Mouse (Mus musculus) spleen, postnatal 14 days (tissue): ENCODE data around the gene Mettl16.

Experiments used
- DNase-seq, 2 experiments: peaks; one replicate each; pipeline ENCODE4 v3.0.0; 2021 to 2022; ENCODE audit warnings: low spot score in 2 of 2

The Mettl16 gene

DNA sequence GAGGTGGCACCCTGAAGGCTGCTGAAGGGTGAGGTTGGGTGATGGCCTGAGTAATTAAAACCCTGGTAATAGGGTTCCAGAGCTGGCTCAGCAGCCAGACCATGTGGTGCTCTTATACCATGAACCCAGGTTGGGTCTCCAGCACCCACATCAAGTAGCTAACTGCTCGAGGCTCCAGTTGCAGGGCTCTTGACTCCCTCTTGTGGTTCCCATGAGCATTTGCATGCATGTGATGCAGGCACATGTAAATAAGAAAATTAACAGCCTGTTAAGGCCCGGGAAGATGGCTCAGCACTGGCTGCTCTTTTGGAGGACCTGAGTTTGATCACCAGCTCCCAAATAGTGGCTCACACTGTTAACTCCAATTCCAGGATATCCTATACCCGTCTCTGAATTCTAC, 75.2 kb downstream of the Mettl16 start:
- no peak for DNase-seq

DNA sequence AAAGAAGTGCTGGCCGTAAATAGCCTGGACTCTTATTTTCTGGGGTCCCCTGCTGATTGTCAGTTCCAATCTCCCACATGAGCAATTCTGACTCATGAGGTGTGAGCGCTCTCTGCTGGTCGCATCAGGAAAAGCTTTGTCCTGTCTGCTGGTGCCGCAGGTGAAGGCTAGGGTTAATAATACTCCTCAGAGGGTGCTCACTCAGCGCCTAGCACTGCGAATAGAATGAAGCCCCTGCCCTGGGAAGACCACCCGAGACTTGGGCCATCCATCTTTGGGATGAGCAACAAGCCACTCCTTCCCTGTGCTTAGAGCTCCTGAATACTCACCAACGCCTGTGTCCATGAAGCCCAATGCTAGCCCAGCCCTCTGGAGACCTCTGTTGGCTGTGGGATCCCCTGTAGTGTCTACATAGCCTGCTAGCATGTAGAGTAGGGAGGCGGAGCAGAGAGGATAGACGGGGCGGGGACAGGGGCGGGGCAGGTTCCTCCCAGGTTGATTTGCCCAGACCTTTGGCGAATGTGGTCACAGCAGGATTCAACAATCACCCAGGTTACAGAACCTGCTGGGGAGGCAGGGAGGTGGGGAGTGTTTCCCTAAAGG, 77.4 kb downstream of the Mettl16 start:
- peak; percentile 68 to 83 for DNase-seq

DNA sequence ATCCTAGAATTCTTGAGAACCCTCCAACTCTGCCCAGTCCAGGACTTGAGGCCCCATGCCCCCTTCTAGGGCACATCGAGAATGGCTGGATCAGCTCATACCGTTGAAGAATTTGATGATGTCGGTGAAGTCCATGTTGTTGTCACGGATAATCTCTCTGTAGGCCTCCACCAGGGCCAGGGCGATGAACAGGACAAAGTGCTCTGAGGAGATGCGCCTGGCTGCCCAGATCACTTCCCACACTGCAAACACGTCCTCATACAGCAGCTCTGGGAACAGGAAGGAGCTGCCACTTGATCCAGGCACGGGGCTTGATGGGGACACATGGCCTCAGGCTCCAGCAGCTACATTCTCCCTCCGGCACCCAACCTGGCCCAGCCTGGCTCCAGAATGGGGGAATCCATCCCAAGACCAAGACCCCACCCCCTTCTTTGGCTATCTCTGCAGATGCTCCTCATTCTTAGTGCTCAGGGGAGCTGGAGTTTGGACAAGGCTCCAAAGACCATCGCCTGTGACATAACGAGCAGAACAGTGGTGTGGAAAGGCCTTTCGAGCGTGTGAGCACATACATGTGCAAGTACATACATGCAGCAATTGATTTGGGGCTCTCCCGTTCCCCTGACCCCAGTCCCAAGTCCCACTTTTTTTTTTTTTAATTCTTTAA, 80.5 kb downstream of the Mettl16 start:
- DNase-seq, result no peak

DNA sequence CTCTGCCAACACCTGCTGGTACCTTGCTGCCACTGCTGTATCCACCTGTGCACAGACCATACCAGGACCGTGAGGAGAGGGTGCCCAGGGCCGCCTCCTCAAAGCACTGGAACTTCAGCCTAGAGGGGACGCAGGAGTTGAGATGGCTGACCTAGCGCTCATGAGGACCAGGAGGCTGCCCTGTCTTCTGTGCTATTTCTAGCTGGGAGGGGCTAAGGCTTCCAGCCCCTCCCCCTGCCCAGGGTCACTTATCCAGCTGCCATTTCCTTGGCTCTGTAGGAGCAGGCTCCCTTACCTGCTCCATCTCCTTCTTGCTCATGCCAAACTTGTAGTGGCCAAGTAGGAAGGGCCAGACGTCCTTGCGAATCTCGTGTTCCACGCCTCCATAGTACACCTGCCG, 87.1 kb downstream of the Mettl16 start:
- no peak for DNase-seq

DNA sequence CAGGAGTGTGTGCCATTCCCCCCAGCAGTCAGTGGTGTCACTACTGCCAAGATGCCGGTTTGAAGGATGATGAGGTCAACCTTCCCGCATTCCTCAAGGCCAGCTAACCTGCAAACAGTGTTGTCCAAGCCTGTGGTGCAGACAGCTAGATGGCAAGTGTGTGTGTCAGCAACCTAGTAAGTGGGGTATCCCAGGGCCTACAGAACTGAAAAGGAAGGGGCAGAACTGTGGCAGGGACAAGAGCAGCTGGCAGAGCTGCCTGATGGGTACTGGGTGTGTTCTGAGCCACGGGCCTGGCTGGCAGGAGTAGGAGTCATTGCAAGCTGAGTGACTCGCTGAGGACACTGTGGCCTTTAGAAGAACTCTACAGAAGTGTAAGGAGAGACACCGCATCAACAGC, 91.5 kb downstream of the Mettl16 start:
- DNase-seq, result no peak

DNA sequence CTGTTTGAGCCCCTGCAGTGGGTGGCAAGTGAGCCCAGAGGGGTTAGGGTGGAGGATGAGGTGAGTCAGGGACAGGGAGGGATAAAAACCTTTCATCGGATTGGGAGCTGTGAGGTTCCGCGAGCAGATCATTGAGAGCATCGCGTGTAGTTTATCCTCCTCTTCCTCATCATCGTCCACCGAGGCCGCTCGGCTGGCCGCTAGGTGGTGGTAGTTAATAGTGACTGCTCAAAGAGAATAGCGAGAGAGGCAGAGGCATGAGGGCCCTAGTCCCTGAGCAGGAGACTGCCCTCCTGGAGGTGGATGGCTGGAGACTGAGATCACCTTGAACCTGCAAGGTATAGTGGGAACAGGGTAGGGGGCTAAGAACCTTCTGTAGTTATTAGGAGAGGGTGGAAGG, 92.8 kb downstream of the Mettl16 start:
- no peak for DNase-seq

DNA sequence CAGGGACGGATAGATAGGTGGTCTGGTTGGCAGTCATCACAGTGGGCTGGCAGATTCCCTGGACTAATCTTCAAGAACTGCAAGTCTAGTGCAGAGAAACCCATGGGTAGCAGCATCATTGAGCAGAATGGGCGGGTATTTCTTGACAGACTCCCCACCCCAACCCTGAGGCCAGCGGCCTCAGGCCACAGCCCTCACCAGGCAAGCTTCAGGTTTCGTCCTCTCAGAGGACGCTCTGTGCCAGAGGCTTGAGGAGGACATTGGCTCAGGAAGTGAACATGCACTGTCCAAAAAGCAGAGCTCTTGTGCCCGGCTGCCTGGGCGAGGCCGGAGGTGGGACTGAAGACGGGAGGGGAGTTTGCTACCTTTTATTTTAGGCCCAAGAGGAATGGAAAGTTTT, 93.8 kb downstream of the Mettl16 start:
- no peak for DNase-seq

DNA sequence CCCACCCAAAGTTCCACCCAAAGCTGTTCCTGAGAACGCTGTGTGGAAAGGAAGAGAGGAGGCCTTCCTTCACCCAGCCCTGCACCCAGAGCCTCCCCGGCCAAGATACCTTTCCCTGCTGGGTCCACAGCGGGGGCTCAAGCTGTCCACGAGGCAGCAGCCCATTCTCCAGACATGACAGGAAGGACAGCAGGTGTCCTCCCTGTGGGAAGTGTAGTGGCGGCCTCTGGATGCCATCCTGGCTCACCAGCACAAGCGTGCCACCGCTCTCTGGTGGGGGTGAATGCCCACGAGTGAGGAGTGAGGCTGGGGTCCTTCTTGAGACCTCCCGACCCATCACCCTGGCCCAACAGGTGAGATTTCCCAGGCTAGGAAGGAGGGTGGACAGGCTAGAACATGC, 94.6 kb downstream of the Mettl16 start:
- no peak for DNase-seq

DNA sequence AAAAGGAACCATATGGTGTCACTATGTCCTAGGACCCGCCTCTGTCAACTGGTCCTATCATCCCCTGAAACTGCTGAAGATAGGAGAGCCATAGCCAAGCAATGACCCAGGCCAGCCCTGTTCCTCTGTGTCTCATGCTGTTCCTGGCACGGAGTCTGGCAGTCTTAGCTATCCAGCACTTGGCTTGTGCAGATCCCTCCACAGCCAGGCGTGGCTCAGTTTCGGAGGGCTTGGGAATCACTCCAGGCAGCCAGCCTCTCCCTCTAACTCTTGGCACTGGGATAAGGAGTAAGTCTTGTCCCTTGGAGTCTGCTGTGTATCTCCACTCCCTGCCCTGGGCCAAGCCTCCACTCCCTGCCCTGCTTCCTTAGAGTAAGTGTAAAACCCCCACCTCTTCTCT, 96.0 kb downstream of the Mettl16 start:
- DNase-seq, result no peak

DNA sequence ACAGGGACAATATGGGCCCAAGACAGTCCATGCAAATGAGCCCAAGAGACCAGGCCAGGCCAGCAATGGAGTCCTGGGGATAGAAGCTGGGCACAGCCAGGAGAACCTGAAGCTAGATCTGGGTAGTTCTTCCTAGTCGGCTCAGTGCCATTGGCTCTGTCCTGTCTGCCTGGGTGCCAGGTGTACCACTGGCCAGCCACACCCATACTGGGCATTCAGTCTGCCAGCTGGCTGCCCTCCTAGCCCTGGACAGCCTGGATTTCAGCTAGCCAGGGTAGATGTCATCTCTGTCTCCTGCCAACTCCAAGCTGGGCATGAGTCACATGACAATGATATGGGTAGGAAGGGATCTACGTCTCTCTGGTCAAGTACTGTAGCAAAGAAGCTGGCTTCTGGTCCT, 96.6 kb downstream of the Mettl16 start:
- no peak for DNase-seq

DNA sequence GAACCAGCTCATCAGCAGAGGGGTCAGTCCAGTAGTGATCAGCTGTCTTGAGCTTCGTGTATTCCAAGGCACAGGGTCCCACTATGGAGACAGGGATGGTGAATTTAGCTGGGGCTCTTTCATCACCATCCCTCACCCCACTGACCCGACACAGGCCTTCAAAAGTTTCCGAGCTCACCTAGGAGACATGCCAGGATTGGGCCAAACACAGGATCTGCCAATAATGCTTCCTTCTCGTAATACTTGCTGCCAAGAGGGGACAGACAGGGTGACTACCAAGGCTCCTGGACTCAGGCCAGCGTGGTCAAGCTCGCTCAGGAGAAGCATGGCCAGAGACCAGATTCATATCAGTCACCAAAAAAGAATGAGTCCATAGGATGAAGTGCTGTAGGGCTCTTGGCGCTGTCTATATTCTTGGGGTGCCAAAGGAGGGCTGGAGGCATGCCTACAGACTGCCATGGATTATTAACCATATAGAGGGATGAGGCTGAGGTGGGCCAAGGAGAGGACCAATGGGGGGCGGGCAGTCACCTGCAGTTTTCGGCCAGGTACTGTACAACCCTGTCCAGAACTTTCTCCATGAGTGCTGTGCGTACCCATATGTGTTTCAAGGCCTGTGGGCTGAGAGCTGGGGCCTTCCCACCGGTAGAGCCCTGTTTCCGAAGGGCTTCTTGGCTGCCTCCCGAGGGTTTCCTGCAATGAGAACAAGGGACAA, 97.6 kb downstream of the Mettl16 start:
- no peak for DNase-seq

DNA sequence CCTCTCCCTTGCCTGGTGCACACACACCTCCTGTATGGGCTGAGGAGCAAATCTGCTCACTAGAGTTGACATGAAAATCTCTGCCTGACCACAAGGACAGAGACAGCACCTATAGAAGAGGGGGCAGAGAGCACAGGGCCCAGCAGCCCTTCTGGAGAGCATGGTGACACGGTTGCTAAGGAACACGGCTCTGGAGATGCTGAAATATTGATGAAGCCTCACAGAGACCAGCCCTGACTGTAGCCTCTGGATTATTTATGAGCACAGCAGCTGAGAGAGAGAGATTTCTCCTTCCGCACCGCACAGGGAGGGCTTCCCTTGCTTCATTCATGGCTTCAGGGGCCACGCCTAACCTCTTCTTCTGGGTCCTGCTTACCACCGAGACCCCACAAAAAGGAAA, 99.0 kb downstream of the Mettl16 start:
- no peak for DNase-seq

DNA sequence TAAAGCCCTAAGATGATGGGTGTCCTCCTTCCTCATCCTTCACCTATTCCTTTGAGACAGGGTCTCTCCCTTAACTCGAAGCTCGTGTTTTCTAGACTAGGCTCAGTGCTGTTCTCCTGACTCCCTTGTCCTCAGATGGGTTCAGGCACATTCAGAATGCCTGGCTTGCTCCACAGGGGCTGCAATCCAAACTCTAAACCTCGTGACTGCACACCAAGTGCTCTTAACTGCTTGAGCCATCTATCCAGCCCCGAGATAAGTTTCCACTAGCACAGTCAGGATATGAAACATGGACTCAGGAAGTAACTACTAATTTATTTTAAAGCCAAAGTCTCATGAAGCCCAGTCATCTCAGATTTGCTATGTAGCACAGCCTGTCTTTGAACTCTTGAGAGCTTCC, 99.9 kb downstream of the Mettl16 start:
- no peak for DNase-seq

DNA sequence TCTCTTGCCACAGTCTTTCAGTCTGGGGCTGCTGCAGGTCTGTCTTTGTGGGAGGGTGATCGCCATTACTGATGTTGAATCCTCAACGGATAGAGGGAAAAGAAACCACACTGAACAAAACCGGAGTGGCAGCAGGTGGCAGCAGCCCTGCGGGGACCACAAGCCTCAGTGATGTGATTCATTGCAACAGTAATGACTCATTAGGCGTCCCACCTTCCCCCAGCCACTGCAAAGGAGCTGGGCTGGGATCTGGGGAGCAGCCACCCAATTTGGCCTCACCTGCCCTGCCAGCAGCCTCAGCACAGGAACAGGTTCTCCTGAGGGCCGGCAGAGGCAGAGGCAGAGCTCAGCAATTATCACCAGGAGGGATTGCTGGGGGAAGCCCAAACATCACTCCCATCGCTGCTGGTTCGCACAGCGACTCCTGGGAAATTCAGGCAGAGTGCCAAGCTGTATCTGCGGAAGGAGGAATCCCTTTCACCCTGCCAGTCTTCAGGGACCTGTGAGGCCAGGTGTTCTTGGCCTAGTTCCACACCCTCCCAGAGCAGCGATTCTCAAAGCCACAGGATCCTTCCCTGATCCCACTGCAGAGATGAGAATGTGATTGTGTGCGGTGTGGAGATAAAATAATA, 100.5 kb downstream of the Mettl16 start:
- no peak for DNase-seq

DNA sequence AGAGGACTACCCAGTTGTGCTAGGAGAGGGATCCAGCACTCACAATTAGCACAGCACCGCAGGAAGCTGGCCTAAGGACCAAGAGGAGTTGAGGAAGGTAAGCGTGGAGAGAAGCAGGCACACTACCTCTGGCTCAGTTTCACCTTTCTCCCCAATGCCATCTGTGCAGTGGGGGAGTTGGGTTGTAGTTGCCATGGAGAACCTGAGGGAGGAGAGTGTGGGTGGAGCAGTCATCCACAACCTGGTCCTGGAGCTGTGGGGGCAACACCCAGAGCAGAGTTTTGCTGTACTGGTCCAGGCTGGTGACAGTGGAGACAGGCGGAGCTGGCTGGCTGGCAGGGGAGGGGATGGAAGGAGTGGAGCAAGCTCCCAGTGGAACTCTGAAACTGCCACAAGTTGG, 104.0 kb downstream of the Mettl16 start:
- no peak for DNase-seq

DNA sequence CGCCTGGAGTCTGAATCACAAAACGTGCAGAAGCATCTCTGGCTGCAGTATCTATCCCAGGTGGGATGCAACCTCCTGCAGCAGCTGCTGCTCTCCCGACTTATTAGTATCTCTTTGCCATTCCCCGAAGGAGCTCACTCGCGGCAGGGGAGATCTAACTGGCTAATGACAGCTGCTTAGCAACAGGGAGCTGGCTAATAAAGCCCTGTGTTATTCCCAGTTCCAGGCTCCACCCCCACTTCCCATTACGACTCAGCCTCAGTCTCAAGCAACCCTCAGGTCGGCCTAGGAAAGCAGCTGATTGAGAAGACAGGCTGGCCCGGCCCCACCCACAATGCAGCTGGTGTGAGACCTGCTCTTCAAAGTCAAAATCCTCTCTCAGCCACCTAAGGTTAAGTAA, 106.2 kb downstream of the Mettl16 start:
- DNase-seq, result no peak
